Mouse (Mus musculus) layer of hippocampus, adult 2 months (tissue): ENCODE data around the gene Sf3a2. TPM values are rescaled to one million over a fixed set of nuclear protein-coding genes. Genes with fewer than 3 reads are reported as not detected.

Source experiments
- DNase-seq, 2 experiments: peaks; one replicate each; pipeline ENCODE4 v3.0.0; 2022; ENCODE audit warnings: low spot score in 2 of 2
- H3K27ac ChIP-seq: fragments of 200-600 bp; 2 replicates; pipeline ENCODE4 v1.8.1; 2022
- H3K4me3 ChIP-seq: fragments of 200-600 bp; 2 replicates; pipeline ENCODE4 v1.8.1; 2022; ENCODE audit warnings: mild to moderate bottlenecking
- CTCF ChIP-seq: fragments of 200-600 bp; conservative IDR thresholded peaks from 2 replicates; pipeline ENCODE4 v1.8.1; 2022; ENCODE audit warnings: antibody characterized with exemption, mild to moderate bottlenecking, moderate library complexity
- microRNA-seq, 2 experiments: library from miRNA; unstranded; fragments of <30 nt; microRNA quantifications; one replicate each; pipeline ENCODE4 v1.2.0; 2021
- total RNA-seq, 2 experiments: library from RNA; stranded (reverse); gene quantifications; 2 replicates each; pipeline ENCODE4 v1.2.3; 2021

Sf3a2 gene
- total RNA-seq, 2 experiments from 2014 or later, result 51.7 to 55.1 TPM

DNA sequence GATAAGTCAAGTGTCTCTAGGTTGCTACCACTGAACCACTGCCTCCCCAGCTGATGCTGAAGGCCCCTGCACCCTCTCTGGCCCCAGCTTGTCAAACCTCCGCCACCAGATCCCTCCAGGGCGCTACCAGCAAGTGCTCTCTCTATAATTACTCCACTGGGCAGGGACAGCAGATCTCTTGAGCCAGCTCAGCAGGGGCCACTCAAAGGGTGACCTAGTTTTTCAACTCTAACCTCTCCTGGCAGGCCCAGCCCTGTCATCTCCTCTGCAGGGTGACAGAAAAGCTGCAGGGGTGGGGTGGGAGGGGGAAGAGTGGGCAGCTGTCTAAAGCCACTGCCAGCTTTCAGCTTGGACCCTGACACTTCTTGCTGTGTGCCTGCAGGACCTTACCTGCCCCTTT is 39.8 kb downstream of the Sf3a2 start:
- Histone ChIP-seq H3K4me3 (no peak overlapping the region), H3K27ac (peak overlapping the region; percentile 37; the same call in 1 of the 2 replicates)
- TF ChIP-seq CTCF, result no peak
- no peak for DNase-seq

DNA sequence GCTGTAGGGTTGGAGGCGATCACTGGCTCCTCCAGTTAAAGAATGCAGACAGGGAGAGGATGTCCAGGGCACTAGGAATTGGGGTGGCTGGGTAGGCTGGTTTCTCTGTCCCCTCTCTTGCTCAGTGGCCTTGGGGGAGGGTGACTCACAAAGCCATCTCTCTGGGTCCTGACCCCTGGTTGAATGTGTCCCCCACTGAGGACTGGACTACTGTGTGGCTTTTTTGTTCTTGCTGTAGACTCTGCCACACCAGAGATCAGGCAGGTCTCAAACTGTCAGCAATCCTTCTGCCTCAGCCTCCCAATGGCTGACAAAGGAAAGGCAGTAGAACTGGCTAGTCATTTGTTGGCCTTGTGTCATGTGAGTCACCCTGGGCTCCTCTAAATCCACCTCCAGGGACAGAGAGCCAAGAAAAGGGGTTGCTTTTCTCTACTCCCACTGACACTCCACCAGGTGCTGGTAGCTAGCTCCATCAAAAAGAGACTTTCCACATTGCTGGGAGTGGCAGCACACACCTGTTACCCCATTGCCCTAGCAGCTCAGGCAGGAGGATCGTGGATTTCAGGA is 40.4 kb downstream of the Sf3a2 start:
- Histone ChIP-seq H3K4me3 (no peak overlapping the region), H3K27ac (0 out of 2 replicates have a peak overlapping the region, but pooled peaks have one; percentile 37)
- no peak for DNase-seq
- TF ChIP-seq CTCF, result no peak

GRCm38 (mm10) chr10:80839848-80840247 is 41.9 kb downstream of the Sf3a2 start:
- TF ChIP-seq CTCF, result no peak
- no peak overlapping the region for H3K4me3 ChIP-seq
- DNase-seq, result no peak
- H3K27ac ChIP-seq, result no peak overlapping the region

GRCm38 (mm10) chr10:80841685-80842084 is 43.7 kb downstream of the Sf3a2 start:
- TF ChIP-seq CTCF, result no peak
- no peak for DNase-seq
- H3K4me3 ChIP-seq, result peak overlapping the region; percentile 60; the same call in 1 of the 2 replicates
- peak overlapping the region; percentile 85; the same call in 1 of the 2 replicates for H3K27ac ChIP-seq

DNA sequence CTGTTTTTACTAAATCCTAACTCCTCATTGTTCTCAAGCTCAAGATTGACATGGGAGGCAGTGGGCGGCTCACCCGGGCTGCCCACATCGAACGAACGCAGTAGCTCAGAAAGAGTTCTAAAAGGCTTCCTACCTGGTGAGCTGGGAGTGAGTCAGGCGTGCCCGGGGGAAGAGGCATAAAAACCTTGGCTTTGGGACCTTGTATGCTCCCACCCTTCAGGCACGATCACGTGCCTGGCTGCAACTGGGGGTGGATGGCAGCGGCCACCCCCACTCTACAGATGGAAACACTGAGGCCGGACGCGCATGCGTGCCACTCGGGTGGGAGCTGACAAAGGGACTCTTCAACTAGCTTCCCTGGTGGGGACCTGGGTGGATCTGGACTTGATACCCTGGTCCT is 44.3 kb downstream of the Sf3a2 start:
- peak in 1 of 2 experiments; percentile 63 for DNase-seq
- H3K27ac ChIP-seq, result peak overlapping the region; percentile 85
- H3K4me3 ChIP-seq, result peak overlapping the region; percentile 60
- TF ChIP-seq CTCF, result no peak

DNA sequence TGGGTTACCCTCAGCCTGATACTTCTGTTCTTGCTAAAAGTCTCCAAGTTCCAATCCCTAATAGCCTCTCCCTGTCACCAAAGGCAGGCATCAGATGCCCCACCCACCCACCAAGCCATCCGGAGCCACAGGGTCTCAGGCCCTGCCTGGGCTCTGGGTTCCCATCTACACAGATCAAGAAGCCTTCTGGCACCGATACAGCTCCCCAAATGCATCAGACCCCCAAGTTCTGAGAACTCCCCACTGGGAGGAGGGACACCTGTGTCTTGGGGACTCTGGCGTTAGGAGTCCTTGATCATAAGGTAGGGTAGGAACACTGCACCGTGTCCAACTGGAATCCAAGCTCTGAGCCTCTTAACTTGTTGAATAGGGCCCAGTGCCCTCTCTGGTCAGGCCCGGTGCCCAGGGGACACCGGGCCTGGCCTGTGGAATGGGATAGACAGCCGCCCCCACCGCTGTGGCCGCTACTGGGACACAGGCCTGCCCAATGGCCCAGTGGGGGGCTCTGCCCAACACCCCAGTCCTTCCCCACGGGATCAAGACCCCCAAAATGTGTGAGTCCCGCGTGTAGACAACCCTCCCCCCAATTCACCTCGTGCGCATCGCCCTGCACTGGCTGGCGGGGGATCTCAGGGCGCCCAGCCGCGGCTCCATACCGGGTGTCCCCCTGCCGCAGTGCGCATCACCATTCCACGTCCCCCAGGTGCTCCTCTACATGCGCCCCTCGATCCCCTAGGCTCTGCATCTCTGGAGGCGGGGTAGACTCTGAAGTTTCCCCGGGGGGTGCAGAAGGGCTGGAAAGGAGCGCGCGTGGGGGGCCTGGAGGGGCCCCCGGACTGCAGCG is 45.3 kb downstream of the Sf3a2 start:
- no peak for DNase-seq
- Histone ChIP-seq H3K27ac (peak overlapping the region; percentile 85), H3K4me3 (peak overlapping the region; percentile 60)
- no peak for TF ChIP-seq CTCF

GRCm38 (mm10) chr10:80843931-80844547 is 46.0 kb downstream of the Sf3a2 start, which contains the start of gene Lingo3:
Gene Lingo3 (minus strand): TSS chr10:80844039.
- peak in 1 of 2 experiments; percentile 71 for DNase-seq
- TF ChIP-seq CTCF, result no peak
- Histone ChIP-seq H3K27ac (peak within 1 kb of the TSS; percentile 85), H3K4me3 (peak within 1 kb of the TSS; percentile 60)

GRCm38 (mm10) chr10:80845055-80845693 is 47.2 kb downstream of the Sf3a2 start:
- Histone ChIP-seq H3K27ac (peak overlapping the region; percentile 85), H3K4me3 (no peak overlapping the region)
- DNase-seq, result no peak
- no peak for TF ChIP-seq CTCF

DNA sequence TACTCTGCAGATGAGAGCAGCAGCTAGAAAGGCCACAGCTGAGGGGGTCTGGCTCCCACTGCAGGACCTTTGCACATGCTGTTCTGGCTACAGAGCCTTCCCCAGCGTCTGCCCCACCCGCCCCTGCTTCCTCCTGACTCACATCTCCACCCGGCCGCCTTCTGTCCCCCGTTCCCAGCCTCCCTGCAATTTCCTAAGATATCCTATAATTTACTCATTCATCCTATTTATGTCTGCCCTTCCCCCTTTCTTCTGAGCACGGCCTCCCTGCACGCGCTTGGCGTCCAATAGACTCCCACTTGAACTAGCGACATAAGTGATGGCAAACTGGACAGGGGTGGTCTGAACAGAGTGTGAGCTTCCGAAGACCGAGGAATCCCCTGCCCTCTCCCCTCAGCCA is 47.7 kb downstream of the Sf3a2 start:
- no peak for TF ChIP-seq CTCF
- H3K4me3 ChIP-seq, result no peak overlapping the region
- peak in 1 of 2 experiments; percentile 54 for DNase-seq
- 0 out of 2 replicates have a peak overlapping the region, but pooled peaks have one; percentile 85 for H3K27ac ChIP-seq

GRCm38 (mm10) chr10:80848571-80848970 is 50.6 kb downstream of the Sf3a2 start:
- TF ChIP-seq CTCF, result no peak

More at GRCm38 (mm10) chr10:80848571-80848970, 50.6 kb downstream of the Sf3a2 start:
- Histone ChIP-seq H3K27ac (no peak overlapping the region), H3K4me3 (no peak overlapping the region)
- no peak for DNase-seq

Small RNA genes lying within 50 kb of the gene (microRNA-seq; reads per million reads assigned to microRNA genes)
- gene Mir1982, result 3.8 to 4.1 reads per million in 2 experiments

Other genes starting within 250 kb of the Sf3a2 start
- gene Rexo1, start 236.6 kb upstream of the Sf3a2 start, total RNA-seq, result 10 to 100 TPM; 51.6 to 52.8 TPM
- 10 to 100 TPM; 50.8 to 56.8 TPM for gene Klf16, start 220.9 kb upstream of the Sf3a2 start, total RNA-seq
- gene Abhd17a, start 207.9 kb upstream of the Sf3a2 start, total RNA-seq, result 100 to 1,000 TPM; 158 to 166 TPM
- 10 to 100 TPM; 42.9 to 43.1 TPM for gene Scamp4, start 195.3 kb upstream of the Sf3a2 start, total RNA-seq
- 1 to 10 TPM; 1.3 to 3.5 TPM for gene Adat3, start 195.3 kb upstream of the Sf3a2 start, total RNA-seq
- 1 to 10 TPM; 3.0 to 4.5 TPM for gene Gm49322, start 192.2 kb upstream of the Sf3a2 start, total RNA-seq
- 100 to 1,000 TPM; 221 to 228 TPM for gene Csnk1g2, start 175.4 kb upstream of the Sf3a2 start, total RNA-seq
- 100 to 1,000 TPM; 102 to 105 TPM for gene Btbd2, start 141.1 kb upstream of the Sf3a2 start, total RNA-seq
- 10 to 100 TPM; 45.3 to 46.9 TPM for gene Mknk2, start 120.1 kb upstream of the Sf3a2 start, total RNA-seq
- gene Mob3a, start 96.2 kb upstream of the Sf3a2 start, total RNA-seq, result 10 to 100 TPM; 10.6 to 16.5 TPM
- gene Izumo4, start 96.0 kb upstream of the Sf3a2 start, total RNA-seq, result 10 to 100 TPM; 65.0 to 69.0 TPM
- 100 to 1,000 TPM; 145 to 153 TPM for gene Ap3d1, start 55.9 kb upstream of the Sf3a2 start, total RNA-seq
- gene Dot1l, start 43.0 kb upstream of the Sf3a2 start, total RNA-seq, result 10 to 100 TPM; 52.0 to 63.6 TPM
- 10 to 100 TPM; 68.4 to 76.3 TPM for gene Plekhj1, start 428 bp downstream of the Sf3a2 start, total RNA-seq
- gene Amh, start 7.0 kb downstream of the Sf3a2 start, total RNA-seq, result 1 to 10 TPM; 2.7 to 5.3 TPM
- 1 to 10 TPM; 1.9 to 2.5 TPM for gene Jsrp1, start 15.3 kb downstream of the Sf3a2 start, total RNA-seq
- gene Oaz1, start 28.5 kb downstream of the Sf3a2 start, total RNA-seq, result 100 to 1,000 TPM; 478 to 493 TPM
- 10 to 100 TPM; 49.4 to 54.3 TPM for gene Lingo3, start 45.8 kb downstream of the Sf3a2 start, total RNA-seq
- gene Lsm7, start 57.0 kb downstream of the Sf3a2 start, total RNA-seq, result 10 to 100 TPM; 51.6 to 53.3 TPM
- 10 to 100 TPM; 61.2 to 63.2 TPM for gene Sppl2b, start 57.1 kb downstream of the Sf3a2 start, total RNA-seq
- under 1 TPM; 0.46 to 0.56 TPM for gene Tmprss9, start 73.7 kb downstream of the Sf3a2 start, total RNA-seq
- 100 to 1,000 TPM; 134 to 145 TPM for gene Timm13, start 102.8 kb downstream of the Sf3a2 start, total RNA-seq
- gene Lmnb2, start 120.0 kb downstream of the Sf3a2 start, total RNA-seq, result 10 to 100 TPM; 20.8 to 21.9 TPM
- 10 to 100 TPM; 17.0 to 17.5 TPM for gene Gadd45b, start 131.9 kb downstream of the Sf3a2 start, total RNA-seq
- gene Gng7, start 216.7 kb downstream of the Sf3a2 start, total RNA-seq, result 100 to 1,000 TPM; 161 to 176 TPM
- gene Diras1, start 227.5 kb downstream of the Sf3a2 start, total RNA-seq, result 100 to 1,000 TPM in 1 of 2 experiments, 10 to 100 TPM in 1; 95.2 to 100 TPM
- 10 to 100 TPM; 60.8 to 66.1 TPM for gene Slc39a3, start 239.2 kb downstream of the Sf3a2 start, total RNA-seq